ENCODE assay signal across 8 mouse cellular contexts in the genomic region with DNA sequence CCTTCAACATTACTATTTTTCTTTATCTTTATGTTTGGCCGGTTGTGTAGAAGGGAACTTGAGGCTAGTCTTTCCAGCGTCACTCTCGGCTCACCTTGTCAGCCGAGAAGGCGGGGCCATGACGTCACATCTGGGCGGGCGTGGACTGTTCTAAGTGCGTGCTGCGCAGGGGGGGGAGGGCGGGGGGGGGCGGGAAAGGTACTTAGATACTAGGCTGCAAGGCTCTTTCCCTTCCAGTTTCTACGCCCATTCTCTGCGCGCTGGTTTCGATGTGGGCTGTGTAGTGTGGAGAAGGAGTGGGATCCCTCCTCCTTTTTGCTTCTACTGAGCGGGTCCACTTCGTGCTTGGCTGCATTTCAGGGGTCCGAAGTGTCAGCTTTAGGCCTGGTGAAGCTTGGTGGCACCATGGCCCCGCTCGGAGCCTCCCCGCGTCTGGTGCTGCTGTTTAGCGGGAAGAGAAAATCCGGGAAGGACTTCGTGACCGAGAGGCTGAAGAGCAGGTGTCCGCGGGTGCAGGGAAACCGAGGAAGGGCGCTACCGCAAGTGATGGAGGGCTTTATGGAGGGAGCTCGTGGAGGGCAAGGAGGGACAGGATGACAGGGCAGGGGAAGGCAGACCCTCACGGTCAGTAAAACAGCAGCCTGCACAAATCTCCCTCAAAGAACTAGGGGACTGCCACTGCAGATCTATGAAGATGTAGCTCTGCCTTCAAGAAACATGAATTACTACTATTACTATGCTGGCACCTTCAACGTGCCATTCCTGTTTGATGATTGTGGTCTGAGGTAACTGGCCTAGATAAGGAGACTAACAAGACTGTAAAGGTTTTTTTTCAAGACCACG. TPM values are rescaled to one million over a fixed set of nuclear protein-coding genes. Genes with fewer than 3 reads are reported as not detected.
DNase-seq lines count a peak whose midpoint lies in the region; ATAC-seq lines count a peak whose summit lies in the region.

No protein-coding gene starts in this region.

- peak; percentile 96 for DNase-seq in adrenal gland, postnatal 14 days
- DNase-seq in embryonic facial prominence, embryonic 10.5 days (ENCODE audit: low spot score) = peak; percentile 92
- peak; percentile 98 for DNase-seq in heart, adult 11 months
- DNase-seq in kidney, adult 11 months = peak; percentile 89
- peak; percentile 93 for DNase-seq in left cerebral cortex, postnatal 4 days
- peak; percentile 99 for DNase-seq in midbrain, embryonic 11.5 days (ENCODE audit: low spot score, missing footprints)
- peak; percentile 94 for DNase-seq in right cerebral cortex, postnatal 4 days
- peak; percentile 94 for DNase-seq in yolk sac, embryonic 10.5 days (ENCODE audit: low spot score)

- peak overlapping the region; percentile 74 for H3K4me2 ChIP-seq in midbrain, embryonic 11.5 days

- H3K4me3 ChIP-seq in embryonic facial prominence, embryonic 10.5 days = peak overlapping the region; percentile 70
- H3K4me3 ChIP-seq in midbrain, embryonic 11.5 days (ENCODE audit: low read depth, low read length) = peak overlapping the region; percentile 61

- intact Hi-C loops in left cerebral cortex, postnatal 4 days (cut with DNase I) = no loop called here

- H3K9ac ChIP-seq in midbrain, embryonic 11.5 days (ENCODE audit: low read length) = peak overlapping the region; percentile 87

- WGBS in embryonic facial prominence, embryonic 10.5 days = 2% methylated on average over 36 of the region's 36 CpGs
- 2% methylated on average over 35 of the region's 36 CpGs for WGBS in midbrain, embryonic 11.5 days

- peaks cover 32% of the 10 kb centered on the region for H3K4me1 ChIP-seq in embryonic facial prominence, embryonic 10.5 days
- H3K4me1 ChIP-seq in midbrain, embryonic 11.5 days (ENCODE audit: control insufficient read depth, insufficient read depth, low read length) = peaks cover 7% of the 10 kb centered on the region; the same call in 1 of the 2 replicates

- peak overlapping the region; percentile 94 for H3K27ac ChIP-seq in embryonic facial prominence, embryonic 10.5 days (replicated peaks)
- peak overlapping the region; percentile 77 for H3K27ac ChIP-seq in midbrain, embryonic 11.5 days (ENCODE audit: low read depth, low read length)

- ATAC-seq in midbrain, embryonic 11.5 days (ENCODE audit: low FRiP score) = peak; percentile 86

- H3K36me3 ChIP-seq in embryonic facial prominence, embryonic 10.5 days (replicated peaks) = peaks cover 16% of the 10 kb centered on the region
- no peaks in the 10 kb centered on the region for H3K36me3 ChIP-seq in midbrain, embryonic 11.5 days (ENCODE audit: control insufficient read depth, insufficient read depth, low read length)

- H3K9me3 ChIP-seq in embryonic facial prominence, embryonic 10.5 days = no peaks in the 10 kb centered on the region
- H3K9me3 ChIP-seq in midbrain, embryonic 11.5 days (ENCODE audit: control insufficient read depth, low read length) = no peaks in the 10 kb centered on the region

- H3K27me3 ChIP-seq in embryonic facial prominence, embryonic 10.5 days (replicated peaks; ENCODE audit: low read depth, poor library complexity, severe bottlenecking) = no peaks in the 10 kb centered on the region
- no peaks in the 10 kb centered on the region for H3K27me3 ChIP-seq in midbrain, embryonic 11.5 days (ENCODE audit: control insufficient read depth, insufficient read depth, low read length)

RNA-seq across cellular contexts. Expression of gene Pmvk, which starts 4.8 kb away (rescaled TPM):
- 16.6 and 19.0 TPM in 2 replicates for total RNA-seq in adrenal gland, postnatal 14 days (2021)
- 66.4 and 67.6 TPM in 2 replicates for polyA plus RNA-seq in embryonic facial prominence, embryonic 10.5 days (2016; fragmentation: Nextera tagmentation; extraction: Ambion mirVana)
- 10 to 100 TPM; 43.7 to 53.4 TPM for total RNA-seq in left cerebral cortex, postnatal 4 days (2021)
- 67.1 and 69.7 TPM in 2 replicates for polyA plus RNA-seq in midbrain, embryonic 11.5 days (2014; fragmentation: Nextera tagmentation; extraction: Ambion mirVana)

RNA-seq across cellular contexts. Expression of gene Pbxip1, which starts 22.7 kb away (rescaled TPM):
- 43.9 and 48.7 TPM in 2 replicates for total RNA-seq in adrenal gland, postnatal 14 days (2021)
- polyA plus RNA-seq in embryonic facial prominence, embryonic 10.5 days (2016; fragmentation: Nextera tagmentation; extraction: Ambion mirVana) = 17.5 and 20.1 TPM in 2 replicates
- total RNA-seq in left cerebral cortex, postnatal 4 days (2021) = 10 to 100 TPM; 17.1 to 17.5 TPM
- 7.5 and 8.3 TPM in 2 replicates for polyA plus RNA-seq in midbrain, embryonic 11.5 days (2014; fragmentation: Nextera tagmentation; extraction: Ambion mirVana)

RNA-seq across cellular contexts. Expression of gene Pygo2, which starts 29.2 kb away (rescaled TPM):
- 36.4 and 48.3 TPM in 2 replicates for total RNA-seq in adrenal gland, postnatal 14 days (2021)
- polyA plus RNA-seq in embryonic facial prominence, embryonic 10.5 days (2016; fragmentation: Nextera tagmentation; extraction: Ambion mirVana) = 47.4 and 48.9 TPM in 2 replicates
- total RNA-seq in left cerebral cortex, postnatal 4 days (2021) = 10 to 100 TPM; 53.3 to 60.2 TPM
- 47.2 and 52.5 TPM in 2 replicates for polyA plus RNA-seq in midbrain, embryonic 11.5 days (2014; fragmentation: Nextera tagmentation; extraction: Ambion mirVana)

RNA-seq across cellular contexts. Expression of gene Shc1, which starts 40.9 kb away (rescaled TPM):
- total RNA-seq in adrenal gland, postnatal 14 days (2021) = 80.5 and 94.6 TPM in 2 replicates
- polyA plus RNA-seq in embryonic facial prominence, embryonic 10.5 days (2016; fragmentation: Nextera tagmentation; extraction: Ambion mirVana) = 82.0 and 82.1 TPM in 2 replicates
- total RNA-seq in left cerebral cortex, postnatal 4 days (2021) = 10 to 100 TPM; 13.8 to 14.5 TPM
- 23.4 and 26.2 TPM in 2 replicates for polyA plus RNA-seq in midbrain, embryonic 11.5 days (2014; fragmentation: Nextera tagmentation; extraction: Ambion mirVana)

RNA-seq across cellular contexts. Expression of gene Cks1b, which starts 41.0 kb away (rescaled TPM):
- total RNA-seq in adrenal gland, postnatal 14 days (2021) = 34.9 and 38.0 TPM in 2 replicates
- 786 and 805 TPM in 2 replicates for polyA plus RNA-seq in embryonic facial prominence, embryonic 10.5 days (2016; fragmentation: Nextera tagmentation; extraction: Ambion mirVana)
- 10 to 100 TPM; 19.6 to 22.3 TPM for total RNA-seq in left cerebral cortex, postnatal 4 days (2021)
- polyA plus RNA-seq in midbrain, embryonic 11.5 days (2014; fragmentation: Nextera tagmentation; extraction: Ambion mirVana) = 420 and 441 TPM in 2 replicates

Comparison
In these comparisons a context has a peak if more than half of its experiments do, and no peak if none do; other contexts are left out.
1. Peak in every context shown above with its lines: DNase-seq, ATAC-seq, H3K4me3 ChIP-seq and H3K27ac ChIP-seq.